Mouse (Mus musculus): Measurements from ENCODE around the gene Lnpep. TPM values are rescaled to one million over a fixed set of nuclear protein-coding genes. Genes with fewer than 3 reads are reported as not detected.
A peak's percentile ranks its signal among the peaks of the same experiment; 100 is the strongest.

Gene Lnpep
- polyA plus RNA-seq, 1 experiment = 11.0 TPM

DNA sequence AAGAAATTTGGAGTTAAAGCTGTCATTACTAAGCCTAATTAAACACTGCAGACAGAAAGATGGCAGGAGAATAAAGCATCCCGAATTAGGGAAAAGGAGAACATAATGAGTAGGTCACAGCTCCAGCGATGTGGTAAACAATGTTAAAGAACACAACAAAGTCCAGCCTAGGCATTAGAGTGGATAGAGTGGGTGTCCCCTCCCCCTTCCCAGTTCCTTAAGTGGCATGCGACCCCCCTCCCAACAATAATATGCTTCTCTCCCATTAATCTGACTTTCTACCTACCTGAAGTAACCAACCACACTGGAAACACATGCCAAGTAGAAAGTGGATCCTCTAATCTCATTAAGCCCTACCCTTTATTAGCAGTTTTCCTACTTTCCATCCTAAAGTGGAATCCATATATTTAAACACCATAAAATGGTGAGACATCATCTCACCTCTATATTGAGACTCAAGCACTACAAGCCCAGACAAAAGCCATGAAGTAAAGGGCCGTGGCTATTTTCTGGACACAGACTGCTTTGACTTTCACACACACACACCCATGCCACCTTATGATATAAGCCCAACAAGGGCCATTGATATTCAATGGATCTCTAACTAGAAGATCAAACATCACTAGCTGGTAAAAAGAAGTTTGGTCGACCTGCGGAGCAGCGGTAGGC is 1.5 kb downstream of the Lnpep start:
- Histone ChIP-seq H3K36me3 (ENCODE audit: control insufficient read depth, insufficient read depth, low read length) (no peaks in the 10 kb centered on the region), H3K4me3 (ENCODE audit: insufficient read depth, low read depth, low read length) (peak overlapping the region; percentile 85), H3K27ac (ENCODE audit: insufficient read depth, low read depth, low read length) (peak overlapping the region; percentile 79), H3K27me3 (replicated peaks; ENCODE audit: control insufficient read depth, insufficient read depth, low read length) (no peaks in the 10 kb centered on the region), H3K4me1 (ENCODE audit: control insufficient read depth, insufficient read depth, low read length) (peaks cover 8% of the 10 kb centered on the region)
- no peak for DNase-seq
- TF ChIP-seq CTCF (conservative IDR thresholded peaks at IDR 0.05; ENCODE audit: insufficient read depth, insufficient read length, low read depth, low read length) = no peak
- TF ChIP-seq POLR2A (IDR thresholded peaks at IDR 0.05; ENCODE audit: low read depth, low read length) = no peak
- WGBS = 3% methylated on average over 7 of the region's 7 CpGs

DNA sequence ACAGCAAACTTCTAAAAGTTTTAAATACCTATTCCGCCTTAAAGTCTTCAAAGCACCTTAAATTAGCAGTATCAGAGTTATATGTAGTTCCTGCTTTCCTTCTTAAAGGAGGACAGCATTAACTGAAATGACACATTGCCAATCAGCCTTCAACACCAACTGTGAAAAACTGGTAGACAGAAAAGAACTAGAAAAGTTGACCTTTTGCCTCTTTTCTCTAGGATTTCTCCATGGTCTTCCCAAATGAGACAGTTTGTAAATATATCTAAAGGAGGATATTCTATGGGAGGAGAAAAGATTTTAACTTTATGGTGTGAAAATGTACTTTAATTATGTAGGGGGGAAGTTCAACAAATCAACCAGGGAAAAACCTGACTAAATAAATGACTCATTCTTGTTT is 2.3 kb downstream of the Lnpep start:
- Histone ChIP-seq H3K4me3 (ENCODE audit: insufficient read depth, low read depth, low read length) (no peak overlapping the region), H3K4me1 (ENCODE audit: control insufficient read depth, insufficient read depth, low read length) (peaks cover 8% of the 10 kb centered on the region), H3K36me3 (ENCODE audit: control insufficient read depth, insufficient read depth, low read length) (no peaks in the 10 kb centered on the region), H3K27me3 (replicated peaks; ENCODE audit: control insufficient read depth, insufficient read depth, low read length) (no peaks in the 10 kb centered on the region), H3K27ac (ENCODE audit: insufficient read depth, low read depth, low read length) (no peak overlapping the region)
- no peak for DNase-seq
- 100% methylated on average over 1 of the region's 1 CpGs for WGBS
- TF ChIP-seq POLR2A (IDR thresholded peaks at IDR 0.05; ENCODE audit: low read depth, low read length) (no peak), CTCF (conservative IDR thresholded peaks at IDR 0.05; ENCODE audit: insufficient read depth, insufficient read length, low read depth, low read length) (no peak)

DNA sequence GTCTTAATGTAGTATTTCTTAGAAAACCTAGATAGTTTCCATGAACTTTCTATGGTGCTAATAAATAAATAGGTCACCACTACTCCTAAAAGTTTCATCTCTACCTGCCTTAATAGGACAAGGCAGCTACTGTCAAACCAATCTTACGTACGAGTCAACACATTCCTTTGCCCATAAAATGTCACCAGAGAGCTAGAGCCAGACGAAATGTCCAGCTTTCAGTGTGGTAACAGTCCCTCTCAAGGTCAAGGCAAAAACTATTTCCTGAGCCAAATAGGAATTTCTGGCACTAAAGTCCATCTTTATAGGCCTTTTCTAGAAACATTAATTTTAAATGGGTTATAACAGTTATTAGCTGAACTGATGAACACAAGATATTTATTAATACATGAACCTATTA is 3.3 kb downstream of the Lnpep start:
- no peak for TF ChIP-seq POLR2A (IDR thresholded peaks at IDR 0.05; ENCODE audit: low read depth, low read length)
- no peak for TF ChIP-seq CTCF (conservative IDR thresholded peaks at IDR 0.05; ENCODE audit: insufficient read depth, insufficient read length, low read depth, low read length)
- no peaks in the 10 kb centered on the region for H3K36me3 ChIP-seq (ENCODE audit: control insufficient read depth, insufficient read depth, low read length)
- H3K27me3 ChIP-seq (replicated peaks; ENCODE audit: control insufficient read depth, insufficient read depth, low read length) = no peaks in the 10 kb centered on the region
- 0 out of 2 replicates have a peak overlapping the region, but pooled peaks have one; percentile 48 for H3K27ac ChIP-seq (ENCODE audit: insufficient read depth, low read depth, low read length)
- no peak overlapping the region for H3K4me3 ChIP-seq (ENCODE audit: insufficient read depth, low read depth, low read length)
- H3K4me1 ChIP-seq (ENCODE audit: control insufficient read depth, insufficient read depth, low read length) = peaks cover 8% of the 10 kb centered on the region
- DNase-seq = peak; percentile 32
- 9% methylated on average over 3 of the region's 3 CpGs for WGBS

DNA sequence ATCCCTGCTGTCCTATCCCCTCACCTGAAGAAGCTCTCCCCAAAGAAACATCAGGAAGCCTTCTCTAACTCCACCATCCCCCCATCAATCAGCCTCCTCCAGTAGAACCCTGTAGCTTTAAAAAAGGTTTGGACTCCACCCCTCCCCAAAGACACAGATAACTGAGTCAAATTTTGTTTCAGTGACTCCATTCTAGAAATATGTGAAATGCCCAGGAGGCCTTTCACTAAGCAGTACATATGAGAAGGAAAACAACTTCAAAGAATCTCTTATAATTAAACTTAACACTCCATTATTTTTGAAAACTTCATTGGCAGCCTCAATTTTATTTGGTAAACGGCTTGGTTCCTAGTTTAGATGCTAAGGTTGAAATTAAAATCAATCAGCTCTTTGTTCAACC is 6.4 kb downstream of the Lnpep start:
- Histone ChIP-seq H3K4me3 (ENCODE audit: insufficient read depth, low read depth, low read length) (no peak overlapping the region), H3K36me3 (ENCODE audit: control insufficient read depth, insufficient read depth, low read length) (no peaks in the 10 kb centered on the region), H3K27ac (ENCODE audit: insufficient read depth, low read depth, low read length) (no peak overlapping the region), H3K27me3 (replicated peaks; ENCODE audit: control insufficient read depth, insufficient read depth, low read length) (no peaks in the 10 kb centered on the region), H3K4me1 (ENCODE audit: control insufficient read depth, insufficient read depth, low read length) (peaks cover 8% of the 10 kb centered on the region)
- WGBS = 57% methylated on average over 1 of the region's 1 CpGs
- no peak for DNase-seq
- TF ChIP-seq CTCF (conservative IDR thresholded peaks at IDR 0.05; ENCODE audit: insufficient read depth, insufficient read length, low read depth, low read length) (no peak), POLR2A (IDR thresholded peaks at IDR 0.05; ENCODE audit: low read depth, low read length) (no peak)

DNA sequence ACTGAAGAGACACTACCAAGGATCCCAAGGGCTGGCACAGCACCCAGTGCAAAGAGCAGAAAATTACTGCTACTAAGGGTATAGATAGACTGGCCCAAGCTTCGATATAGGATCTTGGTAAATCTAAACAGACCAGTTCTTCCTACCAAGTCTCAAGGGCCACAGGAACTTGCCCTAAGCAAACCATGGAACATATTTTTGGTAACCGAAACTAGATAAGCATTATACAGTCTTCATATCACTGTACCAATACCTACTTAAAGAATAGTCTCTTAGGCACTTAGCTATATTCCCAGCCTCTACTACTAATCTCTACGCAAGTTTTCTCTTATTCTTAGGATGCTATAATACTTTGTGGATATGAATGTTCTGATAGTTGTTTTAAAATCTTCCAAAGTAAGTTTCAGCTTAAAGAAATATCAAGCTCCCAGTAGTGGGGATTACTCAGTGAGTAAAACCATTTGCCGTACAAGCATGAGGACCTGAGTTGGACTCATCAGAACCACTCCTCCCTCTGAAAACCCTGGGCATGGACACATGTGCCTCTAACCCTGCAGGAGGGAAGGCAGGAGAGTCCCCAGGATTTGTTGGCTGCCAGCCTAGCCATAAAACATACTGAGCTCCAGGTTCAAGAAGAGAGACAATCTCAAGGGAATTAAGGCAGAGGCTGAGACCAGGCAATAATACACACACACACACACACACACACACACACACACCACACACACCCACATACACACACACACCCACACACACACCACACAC is 7.2 kb downstream of the Lnpep start:
- no peak for TF ChIP-seq POLR2A (IDR thresholded peaks at IDR 0.05; ENCODE audit: low read depth, low read length)
- TF ChIP-seq CTCF (conservative IDR thresholded peaks at IDR 0.05; ENCODE audit: insufficient read depth, insufficient read length, low read depth, low read length) = no peak
- DNase-seq = no peak
- H3K4me1 ChIP-seq (ENCODE audit: control insufficient read depth, insufficient read depth, low read length) = peaks cover 8% of the 10 kb centered on the region
- no peak overlapping the region for H3K27ac ChIP-seq (ENCODE audit: insufficient read depth, low read depth, low read length)
- no peaks in the 10 kb centered on the region for H3K27me3 ChIP-seq (replicated peaks; ENCODE audit: control insufficient read depth, insufficient read depth, low read length)
- WGBS = 76% methylated on average over 4 of the region's 4 CpGs
- no peaks in the 10 kb centered on the region for H3K36me3 ChIP-seq (ENCODE audit: control insufficient read depth, insufficient read depth, low read length)
- no peak overlapping the region for H3K4me3 ChIP-seq (ENCODE audit: insufficient read depth, low read depth, low read length)

DNA sequence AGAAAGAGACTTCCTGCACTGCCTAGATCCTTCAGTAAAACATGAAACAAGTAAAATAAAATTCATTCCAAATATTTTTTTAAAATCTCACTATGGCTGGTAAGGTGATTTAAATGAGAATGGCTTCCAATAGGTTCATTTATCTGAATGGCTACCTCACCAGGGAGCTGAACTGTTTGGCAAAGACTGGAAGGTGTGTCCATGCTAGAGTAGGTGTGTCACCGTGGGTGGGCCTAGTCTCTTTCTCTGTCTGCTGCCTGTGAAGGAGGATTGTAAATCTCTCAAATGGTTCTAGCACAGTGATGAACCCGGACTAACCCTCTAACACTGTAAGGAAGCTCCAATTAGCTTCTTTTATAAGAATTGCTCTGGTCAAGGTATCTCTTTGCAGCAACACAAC is 12.5 kb downstream of the Lnpep start:
- Histone ChIP-seq H3K27ac (ENCODE audit: insufficient read depth, low read depth, low read length) (no peak overlapping the region), H3K4me3 (ENCODE audit: insufficient read depth, low read depth, low read length) (no peak overlapping the region), H3K36me3 (ENCODE audit: control insufficient read depth, insufficient read depth, low read length) (no peaks in the 10 kb centered on the region), H3K4me1 (ENCODE audit: control insufficient read depth, insufficient read depth, low read length) (peaks cover 9% of the 10 kb centered on the region), H3K27me3 (replicated peaks; ENCODE audit: control insufficient read depth, insufficient read depth, low read length) (no peaks in the 10 kb centered on the region)
- WGBS = 62% methylated on average over 2 of the region's 2 CpGs
- TF ChIP-seq CTCF (conservative IDR thresholded peaks at IDR 0.05; ENCODE audit: insufficient read depth, insufficient read length, low read depth, low read length) = no peak
- no peak for TF ChIP-seq POLR2A (IDR thresholded peaks at IDR 0.05; ENCODE audit: low read depth, low read length)
- DNase-seq = no peak

DNA sequence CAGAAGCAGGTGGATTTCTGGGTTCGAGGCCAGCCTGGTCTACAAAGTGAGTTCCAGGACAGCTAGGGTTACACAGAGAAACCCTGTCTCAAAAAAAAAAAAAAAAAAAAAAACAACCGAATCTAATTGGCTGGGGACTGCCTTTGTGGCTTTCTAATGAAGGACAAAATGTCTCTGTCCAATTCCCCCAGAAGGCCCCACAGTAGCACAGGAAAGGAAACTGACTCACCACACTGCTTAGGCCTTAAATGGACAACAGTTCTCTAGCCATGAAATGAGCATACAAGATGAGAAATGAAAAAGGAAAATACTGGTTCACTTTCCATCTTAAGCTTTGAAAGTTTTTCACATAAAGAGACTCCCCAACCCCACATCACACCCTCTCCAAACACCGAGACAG is 15.3 kb downstream of the Lnpep start:
- Histone ChIP-seq H3K27ac (ENCODE audit: insufficient read depth, low read depth, low read length) (no peak overlapping the region), H3K27me3 (replicated peaks; ENCODE audit: control insufficient read depth, insufficient read depth, low read length) (no peaks in the 10 kb centered on the region), H3K36me3 (ENCODE audit: control insufficient read depth, insufficient read depth, low read length) (no peaks in the 10 kb centered on the region), H3K4me1 (ENCODE audit: control insufficient read depth, insufficient read depth, low read length) (peaks cover 11% of the 10 kb centered on the region), H3K4me3 (ENCODE audit: insufficient read depth, low read depth, low read length) (no peak overlapping the region)
- no peak for DNase-seq
- no peak for TF ChIP-seq POLR2A (IDR thresholded peaks at IDR 0.05; ENCODE audit: low read depth, low read length)
- no peak for TF ChIP-seq CTCF (conservative IDR thresholded peaks at IDR 0.05; ENCODE audit: insufficient read depth, insufficient read length, low read depth, low read length)
- WGBS = 63% methylated on average over 3 of the region's 3 CpGs
